Mouse (Mus musculus) frontal cortex, postnatal 25 days (tissue): ENCODE data around the gene Zic2.
"Not testable (repeated sequence)": the region's sequence is repeated elsewhere in the genome, so short reads cannot be mapped to it uniquely, and the experiment has no call there.

Experiments used
- DNase-seq, 2 experiments: peaks; one replicate each; pipeline ENCODE4 v3.0.0; 2022; ENCODE audit warnings: low spot score in 2 of 2

The Zic2 gene

GRCm38 (mm10) chr14:122474891-122475556 is at the start of gene Zic2:
Zic2 (plus strand) TSS chr14:122475435.
- no peak for DNase-seq

- DNase-seq, result no peak
Observed at GRCm38 (mm10) chr14:122426529-122427203, 48.6 kb upstream of the Zic2 start.

GRCm38 (mm10) chr14:122427204-122427560 is 48.1 kb upstream of the Zic2 start:
- DNase-seq, result no peak

DNA sequence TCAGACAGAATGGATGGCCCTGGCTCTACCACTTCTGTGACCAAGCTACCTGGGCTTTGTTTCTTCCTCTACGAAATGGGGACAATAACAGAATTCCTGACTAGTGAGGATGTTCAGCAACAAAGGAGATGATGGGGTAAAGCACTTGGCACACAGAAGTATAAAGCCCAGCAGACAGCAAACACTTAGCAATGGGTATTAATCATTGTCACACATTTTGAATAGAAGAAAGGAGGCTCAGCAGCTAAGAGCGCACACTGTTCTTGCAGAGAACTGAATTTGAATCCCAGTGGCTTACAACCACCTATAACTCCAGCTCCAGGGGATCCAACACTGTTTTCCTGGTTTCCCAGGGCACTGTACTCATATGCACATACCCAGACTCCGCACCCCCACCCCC is 47.6 kb upstream of the Zic2 start:
- DNase-seq, result no peak

GRCm38 (mm10) chr14:122432558-122432957 is 42.7 kb upstream of the Zic2 start:
- DNase-seq, result no peak

- no peak for DNase-seq
Observed at GRCm38 (mm10) chr14:122434039-122434438, 41.2 kb upstream of the Zic2 start.

DNA sequence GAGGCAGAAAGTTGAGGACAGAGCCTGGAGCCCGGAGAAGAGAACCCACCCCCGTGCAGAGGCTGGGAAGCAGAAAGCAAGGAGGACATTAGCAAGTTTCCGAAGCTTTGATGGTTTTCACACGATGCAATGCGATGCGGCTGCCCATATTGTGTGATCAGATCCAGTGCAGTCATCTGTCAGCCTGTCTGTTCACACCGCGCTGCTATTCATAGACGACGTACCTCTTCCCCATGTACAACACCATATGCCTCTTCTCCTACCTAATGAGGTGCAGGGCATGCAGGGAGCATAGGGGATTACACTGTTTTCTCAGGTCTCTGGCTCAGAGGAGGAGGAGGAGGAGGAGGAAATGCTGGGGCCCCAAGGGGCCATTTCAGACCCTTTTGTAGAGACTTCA is 38.4 kb upstream of the Zic2 start:
- DNase-seq, result no peak

- DNase-seq, result no peak
Observed at GRCm38 (mm10) chr14:122449601-122450495, 25.4 kb upstream of the Zic2 start.

- no peak for DNase-seq
Observed at GRCm38 (mm10) chr14:122450496-122451382, 24.5 kb upstream of the Zic2 start, which contains the start of gene Gm5089. Gm5089 (minus strand) TSS chr14:122451115.

GRCm38 (mm10) chr14:122451551-122452145 is 23.6 kb upstream of the Zic2 start:
- DNase-seq, result no peak

- DNase-seq, result no peak
Observed at GRCm38 (mm10) chr14:122452701-122453387, 22.4 kb upstream of the Zic2 start.

GRCm38 (mm10) chr14:122453388-122453995 is 21.7 kb upstream of the Zic2 start:
- DNase-seq, result no peak

GRCm38 (mm10) chr14:122453996-122454738 is 21.1 kb upstream of the Zic2 start:
- DNase-seq, result no peak

DNA sequence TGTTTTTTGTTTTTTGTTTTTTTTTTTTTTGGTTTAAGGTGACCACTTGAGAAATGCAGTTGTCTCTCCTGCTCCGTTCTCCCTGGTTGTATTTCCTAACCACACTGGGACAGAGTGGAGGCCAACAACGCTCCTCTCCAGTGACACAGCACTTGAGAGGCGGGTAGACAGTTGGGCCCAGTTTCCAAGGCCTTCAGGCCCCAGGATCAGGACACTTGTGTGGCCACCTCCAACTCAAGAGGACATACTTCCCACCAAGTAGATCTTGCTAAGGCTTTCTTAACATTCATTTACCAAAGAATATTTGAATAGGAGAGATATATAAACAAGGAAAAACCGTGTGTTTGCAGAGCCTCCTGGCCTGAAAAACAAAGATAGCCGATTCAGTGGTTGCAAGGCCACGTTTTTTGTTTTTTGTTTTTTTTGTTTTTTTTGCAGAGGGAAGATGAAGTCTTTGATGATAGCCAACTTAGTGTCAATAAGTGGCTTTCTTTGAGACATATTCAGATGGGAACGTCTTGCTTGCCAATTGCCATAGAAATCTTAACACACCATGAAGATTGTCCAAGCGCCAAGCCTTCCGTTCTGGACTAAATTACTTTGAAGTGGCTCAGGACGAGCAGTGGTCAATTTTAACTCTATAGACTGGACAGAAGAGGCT is 20.2 kb upstream of the Zic2 start:
- no peak for DNase-seq

DNA sequence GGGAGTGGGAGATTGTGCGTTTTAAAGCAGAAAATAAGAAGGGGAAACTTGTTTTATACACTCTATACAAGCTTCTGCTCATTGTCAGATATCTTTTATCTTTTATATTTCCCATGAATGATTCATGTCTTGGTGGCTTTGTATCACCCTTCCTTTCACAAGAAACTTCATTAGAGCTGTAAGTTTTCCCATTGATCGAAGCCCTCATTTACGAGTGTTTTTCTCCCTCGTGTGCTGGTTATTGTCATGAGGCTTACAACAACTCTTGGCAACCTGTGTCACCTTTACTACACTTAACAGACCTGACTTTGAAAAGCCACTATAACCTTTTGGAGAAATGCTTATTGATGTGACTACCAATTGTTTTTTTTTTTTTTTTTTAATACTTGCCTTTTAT is 19.7 kb upstream of the Zic2 start:
- no peak for DNase-seq

DNA sequence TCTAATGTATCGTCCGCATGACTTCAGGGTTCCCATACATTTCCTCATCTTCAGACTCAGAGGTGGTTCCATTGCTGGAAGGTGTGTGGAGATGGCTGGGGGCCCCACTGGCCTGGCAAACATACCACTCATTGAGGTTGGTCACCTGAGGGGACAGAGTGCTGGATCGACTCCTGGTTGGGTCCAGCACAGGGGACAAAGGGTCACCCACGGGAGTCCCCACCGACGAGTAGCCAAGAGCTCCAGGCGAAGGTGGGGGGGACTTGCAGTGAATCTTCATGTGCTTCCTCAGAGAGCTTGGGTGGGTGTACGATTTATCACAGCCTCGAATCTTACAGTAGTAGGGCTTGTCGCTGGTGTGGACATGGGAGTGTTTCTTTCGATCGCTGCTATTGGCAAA is 15.9 kb upstream of the Zic2 start:
- not testable (repeated sequence) for DNase-seq

DNA sequence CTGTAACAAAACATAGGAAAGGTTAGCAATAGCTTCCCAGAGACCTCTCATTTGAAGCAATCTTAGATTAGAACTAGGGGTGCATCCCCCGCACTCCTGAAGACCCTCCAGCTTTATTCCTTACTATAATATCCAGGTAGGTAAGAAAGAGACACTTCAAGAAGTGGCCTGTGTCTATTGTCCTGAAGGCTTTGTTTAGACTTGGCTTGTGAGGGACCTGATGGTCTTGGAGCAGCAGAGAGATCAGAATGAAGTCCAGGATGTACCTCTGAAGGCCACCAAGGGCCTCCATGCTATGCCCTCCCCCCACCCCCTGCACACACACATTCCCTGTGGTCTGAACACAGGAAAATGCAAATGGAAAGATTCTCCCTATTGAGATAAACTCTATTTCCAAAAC is 15.5 kb upstream of the Zic2 start:
- DNase-seq, result no peak

- DNase-seq, result no peak
Observed at GRCm38 (mm10) chr14:122460226-122460625, 15.0 kb upstream of the Zic2 start.

DNA sequence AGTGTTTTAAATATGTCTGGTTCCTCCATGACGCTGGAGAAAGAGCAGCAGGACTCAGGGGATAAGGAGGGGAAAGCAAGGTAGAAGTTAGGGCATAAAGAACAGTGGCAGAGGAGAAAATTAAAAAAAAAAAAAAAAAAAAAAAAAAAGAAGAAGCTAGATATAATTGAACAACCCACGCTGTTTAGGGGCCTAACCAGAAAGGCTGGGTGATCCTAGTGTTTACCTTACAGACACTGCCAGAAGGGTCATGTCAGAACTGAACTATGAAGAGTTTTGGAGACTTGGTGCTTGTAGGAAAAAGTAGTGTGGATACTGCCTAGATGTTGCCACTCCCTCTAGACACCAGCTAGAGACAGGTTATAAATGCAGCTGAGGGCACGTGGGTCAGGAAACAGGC is 13.7 kb upstream of the Zic2 start:
- DNase-seq, result no peak
